Mouse (Mus musculus): ENCODE measurements around the gene Faim. TPM values are rescaled to one million over a fixed set of nuclear protein-coding genes. Genes with fewer than 3 reads are reported as not detected.

Faim gene
- total RNA-seq, 2 experiments from 2014 or later: 4.0 to 4.5 TPM

- DNase-seq: no peak
- intact Hi-C loops (cut with DNase I; ENCODE audit: low total_unique reads): loop anchor here (10.0 kb wide), 1 partner anchor 350 kb away; no protein-coding TSS in a partner anchor
These were observed 21.1 kb upstream of the Faim start for GRCm38 (mm10) chr9:98965084-98965483.

- no peak for DNase-seq
- intact Hi-C loops (cut with DNase I; ENCODE audit: low total_unique reads): no loop called here
These were observed 13.1 kb upstream of the Faim start for GRCm38 (mm10) chr9:98973101-98973521.

GRCm38 (mm10) chr9:98973561-98973960 lies 12.6 kb upstream of the Faim start:
- intact Hi-C loops (cut with DNase I; ENCODE audit: low total_unique reads): no loop called here
- DNase-seq: no peak

- intact Hi-C loops (cut with DNase I; ENCODE audit: low total_unique reads): no loop called here
- no peak for DNase-seq
These were observed 11.3 kb upstream of the Faim start for GRCm38 (mm10) chr9:98974898-98975297.

GRCm38 (mm10) chr9:98976081-98976480 lies 10.1 kb upstream of the Faim start:
- no peak for DNase-seq
- intact Hi-C loops (cut with DNase I; ENCODE audit: low total_unique reads): no loop called here

- intact Hi-C loops (cut with DNase I; ENCODE audit: low total_unique reads): no loop called here
These were observed 9.7 kb upstream of the Faim start for GRCm38 (mm10) chr9:98976520-98976919.

GRCm38 (mm10) chr9:98979431-98980416 lies 6.4 kb upstream of the Faim start:
- DNase-seq: peak; percentile 84

More at GRCm38 (mm10) chr9:98976520-98976919, 9.7 kb upstream of the Faim start:
- no peak for DNase-seq

GRCm38 (mm10) chr9:98986476-98987096 lies 413 bp downstream of the Faim start:
- DNase-seq: no peak
- intact Hi-C loops (cut with DNase I; ENCODE audit: low total_unique reads): no loop called here

More at GRCm38 (mm10) chr9:98979431-98980416, 6.4 kb upstream of the Faim start:
- intact Hi-C loops (cut with DNase I; ENCODE audit: low total_unique reads): no loop called here

GRCm38 (mm10) chr9:98987131-98987530 lies 958 bp downstream of the Faim start:
- no peak for DNase-seq
- intact Hi-C loops (cut with DNase I; ENCODE audit: low total_unique reads): no loop called here

GRCm38 (mm10) chr9:98994103-98994502 lies 7.9 kb downstream of the Faim start:
- DNase-seq: no peak
- intact Hi-C loops (cut with DNase I; ENCODE audit: low total_unique reads): no loop called here

GRCm38 (mm10) chr9:98999881-99000339 lies 13.7 kb downstream of the Faim start:
- intact Hi-C loops (cut with DNase I; ENCODE audit: low total_unique reads): no loop called here

GRCm38 (mm10) chr9:99001326-99001725 lies 15.2 kb downstream of the Faim start:
- intact Hi-C loops (cut with DNase I; ENCODE audit: low total_unique reads): no loop called here

More at GRCm38 (mm10) chr9:98999881-99000339, 13.7 kb downstream of the Faim start:
- no peak for DNase-seq

GRCm38 (mm10) chr9:99009069-99009897 lies 23.1 kb downstream of the Faim start:
- intact Hi-C loops (cut with DNase I; ENCODE audit: low total_unique reads): no loop called here
- no peak for DNase-seq

More at GRCm38 (mm10) chr9:99001326-99001725, 15.2 kb downstream of the Faim start:
- DNase-seq: no peak

GRCm38 (mm10) chr9:99009898-99010199 lies 23.7 kb downstream of the Faim start:
- no peak for DNase-seq
- intact Hi-C loops (cut with DNase I; ENCODE audit: low total_unique reads): no loop called here

GRCm38 (mm10) chr9:99016301-99016700 lies 30.1 kb downstream of the Faim start:
- DNase-seq: no peak
- intact Hi-C loops (cut with DNase I; ENCODE audit: low total_unique reads): no loop called here

- no peak for DNase-seq
- intact Hi-C loops (cut with DNase I; ENCODE audit: low total_unique reads): no loop called here
These were observed 30.6 kb downstream of the Faim start for GRCm38 (mm10) chr9:99016759-99017158.

- intact Hi-C loops (cut with DNase I; ENCODE audit: low total_unique reads): no loop called here
- DNase-seq: no peak
These were observed 31.5 kb downstream of the Faim start for GRCm38 (mm10) chr9:99017679-99018078.

GRCm38 (mm10) chr9:99021166-99021565 lies 35.0 kb downstream of the Faim start:
- DNase-seq: no peak
- intact Hi-C loops (cut with DNase I; ENCODE audit: low total_unique reads): no loop called here

- intact Hi-C loops (cut with DNase I; ENCODE audit: low total_unique reads): no loop called here
These were observed 35.6 kb downstream of the Faim start for GRCm38 (mm10) chr9:99021751-99022150.

GRCm38 (mm10) chr9:99032031-99032430 lies 45.9 kb downstream of the Faim start:
- no peak for DNase-seq
- intact Hi-C loops (cut with DNase I; ENCODE audit: low total_unique reads): no loop called here

More at GRCm38 (mm10) chr9:99021751-99022150, 35.6 kb downstream of the Faim start:
- DNase-seq: no peak

Measured in gastrocnemius, postnatal 14 days (tissue).